Mouse (Mus musculus): ENCODE measurements at regions not wholly inside any gene's neighbourhood (a gene's known extent, or its start where the extent isn't known, plus 50 kb on each side); places are given as distances from the start of the nearest gene placed in this dataset.
"Not testable (repeated sequence)": the region's sequence is repeated elsewhere in the genome, so short reads cannot be mapped to it uniquely, and the experiment has no call there.

GRCm38 (mm10) chr4:3401766-3402165 is 216.6 kb upstream of the Vmn1r3 start:
- not testable (repeated sequence) for H3K27ac ChIP-seq (replicated peaks; ENCODE audit: low read depth, low read length); H3K9ac ChIP-seq (ENCODE audit: low read depth, low read length, severe bottlenecking); H3K4me3 ChIP-seq (replicated peaks; ENCODE audit: low read length); H3K4me1 ChIP-seq (ENCODE audit: control insufficient read depth, insufficient read depth, low read length); ATAC-seq (ENCODE audit: low FRiP score, low read depth); H3K36me3 ChIP-seq (ENCODE audit: control insufficient read depth, insufficient read depth, low read length); H3K4me2 ChIP-seq (replicated peaks; ENCODE audit: low read depth, low read length, severe bottlenecking); H3K9me3 ChIP-seq (ENCODE audit: control insufficient read depth, low read length); DNase-seq (ENCODE audit: low spot score); H3K27me3 ChIP-seq (ENCODE audit: control insufficient read depth, insufficient read depth, low read length)
- WGBS: 67% methylated on average over 2 of the region's 2 CpGs

DNA sequence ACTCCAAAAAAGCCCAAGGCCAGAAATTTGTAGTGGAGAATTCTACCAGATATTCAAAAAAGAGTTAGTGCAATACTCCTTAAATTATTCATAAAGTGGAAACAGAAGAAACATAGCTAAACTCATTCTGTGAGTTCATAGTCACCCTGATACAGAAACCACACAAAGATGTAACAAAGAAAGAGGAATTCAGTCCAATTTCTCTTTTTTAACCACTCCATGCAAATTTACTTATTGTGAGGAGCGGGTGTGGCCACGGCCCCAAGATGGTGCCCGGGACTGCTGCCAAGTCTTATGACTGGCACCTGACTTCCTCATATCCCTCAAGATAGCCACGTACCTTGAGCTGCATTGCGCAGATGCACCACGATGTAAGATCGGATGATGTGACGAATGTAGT is 206.4 kb upstream of the Vmn1r3 start:
- not testable (repeated sequence) for H3K9ac ChIP-seq (ENCODE audit: low read depth, low read length, severe bottlenecking); H3K4me1 ChIP-seq (ENCODE audit: control insufficient read depth, insufficient read depth, low read length); H3K4me2 ChIP-seq (replicated peaks; ENCODE audit: low read depth, low read length, severe bottlenecking); H3K4me3 ChIP-seq (replicated peaks; ENCODE audit: low read length); H3K27ac ChIP-seq (replicated peaks; ENCODE audit: low read depth, low read length); H3K9me3 ChIP-seq (ENCODE audit: control insufficient read depth, low read length); H3K27me3 ChIP-seq (ENCODE audit: control insufficient read depth, insufficient read depth, low read length); DNase-seq (ENCODE audit: low spot score); H3K36me3 ChIP-seq (ENCODE audit: control insufficient read depth, insufficient read depth, low read length); ATAC-seq (ENCODE audit: low FRiP score, low read depth)
- WGBS: 95% methylated on average over 8 of the region's 8 CpGs

- H3K4me2 ChIP-seq (replicated peaks; ENCODE audit: low read depth, low read length, severe bottlenecking); H3K9ac ChIP-seq (ENCODE audit: low read depth, low read length, severe bottlenecking); ATAC-seq (ENCODE audit: low FRiP score, low read depth); H3K27ac ChIP-seq (replicated peaks; ENCODE audit: low read depth, low read length); H3K9me3 ChIP-seq (ENCODE audit: control insufficient read depth, low read length); H3K27me3 ChIP-seq (ENCODE audit: control insufficient read depth, insufficient read depth, low read length); DNase-seq (ENCODE audit: low spot score); H3K4me1 ChIP-seq (ENCODE audit: control insufficient read depth, insufficient read depth, low read length); H3K36me3 ChIP-seq (ENCODE audit: control insufficient read depth, insufficient read depth, low read length); H3K4me3 ChIP-seq (replicated peaks; ENCODE audit: low read length): not testable (repeated sequence)
- WGBS: 38% methylated on average over 8 of the region's 8 CpGs
These were observed 188.0 kb upstream of the Vmn1r3 start for GRCm38 (mm10) chr4:3373027-3373763.

GRCm38 (mm10) chr4:3368021-3368420 is 182.9 kb upstream of the Vmn1r3 start:
- H3K9ac ChIP-seq (ENCODE audit: low read depth, low read length, severe bottlenecking); H3K4me1 ChIP-seq (ENCODE audit: control insufficient read depth, insufficient read depth, low read length); H3K4me3 ChIP-seq (replicated peaks; ENCODE audit: low read length); H3K4me2 ChIP-seq (replicated peaks; ENCODE audit: low read depth, low read length, severe bottlenecking); H3K9me3 ChIP-seq (ENCODE audit: control insufficient read depth, low read length); ATAC-seq (ENCODE audit: low FRiP score, low read depth); H3K36me3 ChIP-seq (ENCODE audit: control insufficient read depth, insufficient read depth, low read length); H3K27me3 ChIP-seq (ENCODE audit: control insufficient read depth, insufficient read depth, low read length); DNase-seq (ENCODE audit: low spot score); H3K27ac ChIP-seq (replicated peaks; ENCODE audit: low read depth, low read length): not testable (repeated sequence)
- 75% methylated on average over 4 of the region's 4 CpGs for WGBS

DNA sequence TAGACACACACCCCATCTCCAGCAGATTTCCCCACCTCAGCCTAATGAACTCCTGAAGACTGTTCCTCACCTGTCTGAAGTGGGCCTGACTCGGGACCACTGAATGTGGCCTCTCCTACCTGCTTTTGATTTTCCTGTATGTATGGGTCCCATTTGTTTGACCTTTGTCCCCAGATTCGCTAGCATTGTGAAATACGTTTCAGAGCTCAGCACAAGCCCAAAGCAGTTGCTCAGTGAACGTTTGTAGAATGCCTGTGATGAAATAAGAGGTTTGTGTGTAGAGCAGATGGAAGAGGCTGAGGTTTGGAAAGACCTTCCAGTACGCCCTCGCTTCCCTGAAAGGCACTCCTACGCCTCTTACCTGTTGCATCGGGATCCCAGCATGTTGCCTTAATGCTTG is 158.3 kb upstream of the Vmn1r3 start:
- H3K9me3 ChIP-seq (ENCODE audit: control insufficient read depth, low read length); H3K4me1 ChIP-seq (ENCODE audit: control insufficient read depth, insufficient read depth, low read length): not testable (repeated sequence)

DNA sequence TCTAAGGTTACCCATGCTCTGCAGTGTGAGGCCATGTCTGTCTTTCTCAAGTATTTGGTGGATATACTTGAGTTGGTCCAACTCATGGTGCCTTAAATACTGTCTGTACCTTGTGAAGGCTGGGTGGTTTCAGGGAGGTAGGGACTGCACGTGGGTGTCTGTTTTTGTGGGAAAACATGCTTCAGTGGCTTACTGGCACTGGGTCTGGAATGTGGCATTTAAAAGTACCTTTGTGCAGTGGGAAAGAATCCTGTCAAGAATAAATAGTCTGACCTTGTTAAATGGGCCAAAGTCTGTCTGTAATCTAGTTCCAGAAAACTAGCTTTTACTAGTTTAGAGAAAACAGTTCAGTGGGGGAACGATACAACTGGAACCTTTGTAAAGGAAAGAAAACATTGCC is 157.5 kb upstream of the Vmn1r3 start:
- not testable (repeated sequence) for H3K9ac ChIP-seq (ENCODE audit: low read depth, low read length, severe bottlenecking); H3K4me2 ChIP-seq (replicated peaks; ENCODE audit: low read depth, low read length, severe bottlenecking)
- WGBS: 60% methylated on average over 2 of the region's 2 CpGs

More for the DNA sequence above, 158.3 kb upstream of the Vmn1r3 start:
- not testable (repeated sequence) for H3K9ac ChIP-seq (ENCODE audit: low read depth, low read length, severe bottlenecking); ATAC-seq (ENCODE audit: low FRiP score, low read depth); H3K4me2 ChIP-seq (replicated peaks; ENCODE audit: low read depth, low read length, severe bottlenecking); H3K36me3 ChIP-seq (ENCODE audit: control insufficient read depth, insufficient read depth, low read length); H3K4me3 ChIP-seq (replicated peaks; ENCODE audit: low read length); H3K27ac ChIP-seq (replicated peaks; ENCODE audit: low read depth, low read length); H3K27me3 ChIP-seq (ENCODE audit: control insufficient read depth, insufficient read depth, low read length); DNase-seq (ENCODE audit: low spot score)
- WGBS: 83% methylated on average over 8 of the region's 8 CpGs

DNA sequence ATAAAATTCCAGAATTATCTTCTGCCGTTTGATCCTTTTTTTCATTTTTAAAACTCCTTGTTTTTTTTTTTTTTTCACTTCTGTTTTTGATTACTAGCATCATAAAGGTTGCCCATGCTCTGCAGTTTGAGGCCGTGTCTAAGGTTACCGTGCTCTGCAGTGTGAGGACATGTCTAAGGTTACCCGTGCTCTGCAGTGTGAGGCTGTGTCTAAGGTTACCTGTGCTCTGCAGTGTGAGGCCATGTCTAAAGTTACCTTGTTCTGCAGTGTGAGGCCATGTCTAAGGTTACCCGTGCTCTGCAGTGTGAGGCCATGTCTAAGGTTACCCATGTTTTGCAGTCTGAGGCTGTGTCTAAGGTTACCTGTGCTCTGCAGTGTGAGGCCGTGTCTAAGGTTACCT is 157.0 kb upstream of the Vmn1r3 start:
- not testable (repeated sequence) for H3K4me1 ChIP-seq (ENCODE audit: control insufficient read depth, insufficient read depth, low read length); ATAC-seq (ENCODE audit: low FRiP score, low read depth); H3K4me3 ChIP-seq (replicated peaks; ENCODE audit: low read length); H3K27ac ChIP-seq (replicated peaks; ENCODE audit: low read depth, low read length); H3K27me3 ChIP-seq (ENCODE audit: control insufficient read depth, insufficient read depth, low read length); H3K4me2 ChIP-seq (replicated peaks; ENCODE audit: low read depth, low read length, severe bottlenecking); DNase-seq (ENCODE audit: low spot score); H3K9me3 ChIP-seq (ENCODE audit: control insufficient read depth, low read length); H3K36me3 ChIP-seq (ENCODE audit: control insufficient read depth, insufficient read depth, low read length); H3K9ac ChIP-seq (ENCODE audit: low read depth, low read length, severe bottlenecking)
- WGBS: 59% methylated on average over 6 of the region's 6 CpGs

More for the DNA sequence above, 157.5 kb upstream of the Vmn1r3 start:
- not testable (repeated sequence) for H3K4me3 ChIP-seq (replicated peaks; ENCODE audit: low read length); H3K36me3 ChIP-seq (ENCODE audit: control insufficient read depth, insufficient read depth, low read length); H3K27me3 ChIP-seq (ENCODE audit: control insufficient read depth, insufficient read depth, low read length); H3K27ac ChIP-seq (replicated peaks; ENCODE audit: low read depth, low read length); ATAC-seq (ENCODE audit: low FRiP score, low read depth); H3K9me3 ChIP-seq (ENCODE audit: control insufficient read depth, low read length); DNase-seq (ENCODE audit: low spot score); H3K4me1 ChIP-seq (ENCODE audit: control insufficient read depth, insufficient read depth, low read length)

All from limb, embryonic 14.5 days (tissue).